Mouse (Mus musculus) hindbrain, embryonic 15.5 days (tissue): Measurements from ENCODE around the gene Slc2a1. TPM values are rescaled to one million over a fixed set of nuclear protein-coding genes. Genes with fewer than 3 reads are reported as not detected.
A peak's percentile ranks its signal among the peaks of the same experiment; 100 is the strongest.

Experiments used
- ATAC-seq: fragments of 200-750 bp; cut with Nextera tagmentation; 2 replicates; pipeline ENCODE4 v1.8.0; 2017; ENCODE audit warnings: low read depth, moderate number of reproducible peaks, moderate TSS enrichment; ENCODE audit not compliant: low FRiP score
- H3K27ac ChIP-seq: fragments of 300-500 bp; sonication (generic); replicated peaks from 2 replicates; pipeline ENCODE4 v1.5.1; 2015; ENCODE audit warnings: mild to moderate bottlenecking, inconsistent platforms
- H3K27me3 ChIP-seq: fragments of 300-500 bp; sonication (generic); 2 replicates; pipeline ENCODE4 v1.6.1; 2015; ENCODE audit warnings: control low read depth, inconsistent platforms
- H3K36me3 ChIP-seq: fragments of 300-500 bp; sonication (generic); 2 replicates; pipeline ENCODE4 v1.6.1; 2015; ENCODE audit warnings: control low read depth, inconsistent platforms
- H3K4me1 ChIP-seq: fragments of 300-500 bp; sonication (generic); replicated peaks from 2 replicates; pipeline ENCODE4 v1.6.1; 2015; ENCODE audit warnings: control low read depth, inconsistent platforms
- H3K4me2 ChIP-seq: fragments of 300-500 bp; sonication (generic); 2 replicates; pipeline ENCODE4 v1.6.1; 2015; ENCODE audit warnings: moderate library complexity, mild to moderate bottlenecking, inconsistent platforms
- H3K4me3 ChIP-seq: fragments of 300-500 bp; sonication (generic); 2 replicates; pipeline ENCODE4 v1.5.1; 2015; ENCODE audit warnings: mild to moderate bottlenecking, inconsistent platforms
- H3K9ac ChIP-seq: fragments of 300-500 bp; sonication (generic); 2 replicates; pipeline ENCODE4 v1.6.1; 2015; ENCODE audit warnings: inconsistent platforms
- H3K9me3 ChIP-seq: fragments of 300-500 bp; sonication (generic); 2 replicates; pipeline ENCODE4 v1.6.1; 2016; ENCODE audit warnings: control low read depth, inconsistent platforms
- WGBS: fragments of 180-500 bp; shearing (Covaris S2); methylation state at CpG from one replicate; pipeline ENCODE4 v1.1.7; 2015; 5-methylcytosine and 5-hydroxymethylcytosine counted together
- polyA plus RNA-seq: library from polyadenylated mRNA; unstranded; fragments of >200 nt; fragmentation: Nextera tagmentation; extraction: Ambion mirVana; gene quantifications from 2 replicates; pipeline ENCODE4 v1.2.1, GENCODE M21; 2015

The Slc2a1 gene
- 89.6 and 90.3 TPM in 2 replicates for polyA plus RNA-seq

- H3K36me3 ChIP-seq: no peaks in the 10 kb centered on the region
- under 1% methylated on average over 85 of the region's 88 CpGs for WGBS
- H3K4me3 ChIP-seq: peak within 1 kb of the TSS; percentile 92
- H3K4me1 ChIP-seq: peaks cover 46% of the 10 kb centered on the region
- H3K4me2 ChIP-seq: peak within 1 kb of the TSS; percentile 84
- peak; percentile 91 for ATAC-seq
- no peaks in the 10 kb centered on the region for H3K27me3 ChIP-seq
- no peaks in the 10 kb centered on the region for H3K9me3 ChIP-seq
- H3K9ac ChIP-seq: peak within 1 kb of the TSS; percentile 80
- H3K27ac ChIP-seq: peak within 1 kb of the TSS; percentile 92
These were observed at the start of gene Slc2a1 for GRCm38 (mm10) chr4:119108495-119109408. TSS of gene Slc2a1 (plus strand) at chr4:119108711.

DNA sequence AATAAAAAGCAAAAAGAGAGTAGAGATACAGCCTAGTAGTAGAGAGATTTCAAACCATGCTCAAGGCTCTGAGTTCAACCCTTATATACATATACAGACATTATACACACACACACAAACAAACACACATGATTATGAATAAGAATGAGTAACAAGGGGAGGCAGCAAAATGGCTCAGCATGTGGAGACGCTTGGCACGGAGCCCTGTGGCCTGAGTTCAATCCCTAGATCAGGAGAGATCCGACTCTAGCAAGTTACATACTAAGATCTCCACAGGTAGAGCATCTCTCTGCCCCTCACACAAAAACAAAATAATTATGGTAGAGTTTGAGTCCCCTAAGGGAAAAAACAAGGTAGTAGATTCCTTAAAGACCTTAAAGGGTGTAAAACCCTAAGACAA lies 41.7 kb upstream of the Slc2a1 start:
- no peak overlapping the region for H3K4me2 ChIP-seq
- 82% methylated on average over 3 of the region's 3 CpGs for WGBS
- H3K27me3 ChIP-seq: no peaks in the 10 kb centered on the region; the same call in 1 of the 2 replicates
- no peaks in the 10 kb centered on the region for H3K9me3 ChIP-seq
- no peaks in the 10 kb centered on the region for H3K36me3 ChIP-seq
- H3K27ac ChIP-seq: no peak overlapping the region
- H3K4me1 ChIP-seq: peaks cover 12% of the 10 kb centered on the region
- ATAC-seq: no peak
- no peak overlapping the region for H3K9ac ChIP-seq
- no peak overlapping the region for H3K4me3 ChIP-seq

DNA sequence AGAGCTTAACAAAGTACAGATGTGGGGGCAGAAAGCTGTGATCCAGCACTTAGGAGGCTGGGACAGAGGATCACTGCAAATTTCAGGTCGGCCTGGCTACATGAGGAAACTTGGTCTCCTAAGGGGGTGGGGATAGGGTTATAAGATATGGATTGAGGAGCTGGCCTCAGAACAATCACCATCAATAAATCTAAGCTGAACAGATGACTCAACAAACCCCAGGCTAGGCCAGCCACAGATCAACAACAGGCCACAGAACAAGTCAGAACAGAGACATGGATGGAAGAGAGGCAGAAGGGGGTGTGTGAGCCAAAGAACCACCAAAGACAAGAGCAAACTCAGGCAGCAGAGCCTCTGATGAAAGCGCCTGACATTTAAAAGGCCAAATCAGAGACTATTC lies 41.3 kb upstream of the Slc2a1 start:
- WGBS: 76% methylated on average over 2 of the region's 2 CpGs
- H3K4me2 ChIP-seq: no peak overlapping the region
- H3K27ac ChIP-seq: no peak overlapping the region
- no peak overlapping the region for H3K9ac ChIP-seq
- H3K27me3 ChIP-seq: peaks cover 3% of the 10 kb centered on the region
- peaks cover 14% of the 10 kb centered on the region for H3K4me1 ChIP-seq
- H3K4me3 ChIP-seq: no peak overlapping the region
- no peak for ATAC-seq
- H3K36me3 ChIP-seq: no peaks in the 10 kb centered on the region
- no peaks in the 10 kb centered on the region for H3K9me3 ChIP-seq

- no peaks in the 10 kb centered on the region for H3K9me3 ChIP-seq
- no peak overlapping the region for H3K9ac ChIP-seq
- H3K4me2 ChIP-seq: no peak overlapping the region
- no peaks in the 10 kb centered on the region for H3K36me3 ChIP-seq
- WGBS: 69% methylated on average over 6 of the region's 6 CpGs
- H3K4me1 ChIP-seq: peaks cover 25% of the 10 kb centered on the region
- ATAC-seq: no peak
- H3K27me3 ChIP-seq: peaks cover 13% of the 10 kb centered on the region
- no peak overlapping the region for H3K4me3 ChIP-seq
- H3K27ac ChIP-seq: no peak overlapping the region
These were observed 39.6 kb upstream of the Slc2a1 start for GRCm38 (mm10) chr4:119068918-119069317.

DNA sequence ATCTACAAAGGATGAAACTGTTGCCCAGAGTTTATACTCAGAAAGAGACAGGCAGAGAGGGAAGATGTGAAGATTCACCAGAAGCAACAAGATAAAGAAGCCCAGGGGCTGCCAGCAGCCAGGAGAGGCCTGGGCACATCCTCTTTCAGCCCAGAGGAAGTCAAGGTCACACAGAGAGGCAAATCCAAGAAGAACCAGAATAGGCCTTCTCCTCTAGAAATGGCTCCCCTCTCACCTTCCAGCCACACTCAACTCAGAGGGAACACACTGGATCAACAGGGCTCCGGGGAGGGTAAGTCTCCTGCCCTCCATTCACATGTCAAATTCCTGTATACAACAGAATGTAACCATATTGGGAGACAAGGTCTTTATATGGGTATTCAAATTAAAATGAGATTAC lies 38.3 kb upstream of the Slc2a1 start:
- Histone ChIP-seq H3K4me2 (no peak overlapping the region), H3K36me3 (no peaks in the 10 kb centered on the region), H3K4me1 (peaks cover 25% of the 10 kb centered on the region), H3K4me3 (no peak overlapping the region), H3K27ac (no peak overlapping the region), H3K9ac (no peak overlapping the region), H3K27me3 (peaks cover 13% of the 10 kb centered on the region), H3K9me3 (no peaks in the 10 kb centered on the region)
- WGBS: 19% methylated on average over 1 of the region's 1 CpGs
- ATAC-seq: no peak

DNA sequence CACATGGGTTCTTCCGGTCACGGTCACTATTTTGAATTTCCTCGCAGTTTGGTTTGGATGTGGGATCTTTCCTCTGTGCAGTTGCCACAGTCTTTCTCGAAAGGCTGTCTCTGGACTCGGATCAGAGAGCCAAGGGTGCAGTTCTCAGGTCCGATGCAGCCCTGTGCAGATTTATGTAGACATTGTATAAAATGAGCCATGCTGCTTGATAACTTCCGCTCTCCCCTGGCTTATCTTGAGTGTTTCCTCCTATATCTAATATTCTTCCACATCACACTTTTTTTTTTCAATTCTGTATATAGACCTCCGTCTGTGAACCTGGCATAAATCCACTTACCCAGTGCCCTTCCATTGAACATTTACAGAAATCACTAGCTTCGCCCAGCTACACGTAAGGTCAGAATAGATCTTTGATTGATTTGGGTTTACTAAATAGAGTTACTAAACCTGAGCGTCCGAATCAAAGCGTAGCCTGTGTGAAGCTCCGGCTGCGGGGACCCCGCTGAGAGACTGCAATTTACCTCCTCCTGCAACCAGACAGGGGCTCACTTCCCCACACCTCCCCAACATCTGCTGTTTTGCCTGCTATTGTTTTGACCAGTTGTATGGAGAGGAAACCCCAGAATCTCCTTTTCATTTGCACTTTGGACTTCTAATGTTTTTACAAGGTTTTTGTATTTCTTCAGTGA lies 37.4 kb upstream of the Slc2a1 start:
- H3K27ac ChIP-seq: no peak overlapping the region
- H3K9ac ChIP-seq: no peak overlapping the region
- 20% methylated on average over 16 of the region's 16 CpGs for WGBS
- no peak for ATAC-seq
- H3K4me2 ChIP-seq: peak overlapping the region; percentile 25
- peaks cover 25% of the 10 kb centered on the region for H3K4me1 ChIP-seq
- peaks cover 13% of the 10 kb centered on the region for H3K27me3 ChIP-seq
- H3K4me3 ChIP-seq: no peak overlapping the region
- H3K9me3 ChIP-seq: no peaks in the 10 kb centered on the region
- no peaks in the 10 kb centered on the region for H3K36me3 ChIP-seq

DNA sequence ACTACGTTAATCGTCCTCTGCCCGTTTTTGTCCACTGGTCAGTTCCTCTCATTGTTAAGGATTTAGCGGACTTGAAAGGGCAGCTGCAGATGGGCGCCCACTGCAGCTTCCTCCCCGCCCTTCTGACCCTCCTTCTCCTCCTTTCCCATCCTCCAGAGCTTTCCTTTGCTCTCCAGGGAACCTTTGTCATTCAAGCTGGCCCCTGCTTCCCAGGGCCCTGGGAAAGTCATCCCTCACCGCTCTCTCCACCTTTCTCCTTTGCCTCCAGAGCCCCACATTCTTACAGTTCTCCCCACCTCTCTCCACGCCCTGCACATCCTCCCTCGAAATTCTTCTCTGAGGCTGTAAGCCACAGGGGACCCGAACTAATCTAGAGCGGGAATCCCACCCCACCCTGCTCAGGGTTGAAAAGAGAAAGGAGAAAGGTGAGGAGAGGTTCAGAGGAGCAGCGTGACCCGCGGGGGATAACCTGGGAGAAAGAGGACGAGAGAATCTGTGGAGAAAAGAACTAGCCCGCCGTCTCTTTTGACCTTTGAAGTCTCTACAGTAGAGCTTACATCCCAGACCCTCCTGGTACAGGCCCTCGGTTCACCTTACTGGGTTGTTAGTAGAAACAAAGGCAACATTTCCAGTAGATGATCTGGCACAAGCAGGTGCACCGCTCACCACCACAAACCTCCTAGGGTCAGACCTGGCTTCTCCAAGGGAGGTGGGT lies 36.7 kb upstream of the Slc2a1 start:
- 10% methylated on average over 19 of the region's 19 CpGs for WGBS
- Histone ChIP-seq H3K9ac (no peak overlapping the region), H3K9me3 (no peaks in the 10 kb centered on the region), H3K27me3 (peaks cover 13% of the 10 kb centered on the region), H3K4me3 (no peak overlapping the region), H3K4me2 (peak overlapping the region; percentile 25; the same call in 1 of the 2 replicates), H3K4me1 (peaks cover 25% of the 10 kb centered on the region), H3K36me3 (no peaks in the 10 kb centered on the region), H3K27ac (no peak overlapping the region)
- ATAC-seq: no peak

- H3K9me3 ChIP-seq: no peaks in the 10 kb centered on the region
- H3K4me2 ChIP-seq: peak overlapping the region; percentile 51
- peaks cover 28% of the 10 kb centered on the region for H3K4me1 ChIP-seq
- no peak overlapping the region for H3K27ac ChIP-seq
- no peak overlapping the region for H3K9ac ChIP-seq
- peaks cover 13% of the 10 kb centered on the region for H3K27me3 ChIP-seq
- 20% methylated on average over 19 of the region's 19 CpGs for WGBS
- peak overlapping the region; percentile 21 for H3K4me3 ChIP-seq
- H3K36me3 ChIP-seq: no peaks in the 10 kb centered on the region
- ATAC-seq: no peak
These were observed 36.1 kb upstream of the Slc2a1 start for GRCm38 (mm10) chr4:119072363-119072940.

DNA sequence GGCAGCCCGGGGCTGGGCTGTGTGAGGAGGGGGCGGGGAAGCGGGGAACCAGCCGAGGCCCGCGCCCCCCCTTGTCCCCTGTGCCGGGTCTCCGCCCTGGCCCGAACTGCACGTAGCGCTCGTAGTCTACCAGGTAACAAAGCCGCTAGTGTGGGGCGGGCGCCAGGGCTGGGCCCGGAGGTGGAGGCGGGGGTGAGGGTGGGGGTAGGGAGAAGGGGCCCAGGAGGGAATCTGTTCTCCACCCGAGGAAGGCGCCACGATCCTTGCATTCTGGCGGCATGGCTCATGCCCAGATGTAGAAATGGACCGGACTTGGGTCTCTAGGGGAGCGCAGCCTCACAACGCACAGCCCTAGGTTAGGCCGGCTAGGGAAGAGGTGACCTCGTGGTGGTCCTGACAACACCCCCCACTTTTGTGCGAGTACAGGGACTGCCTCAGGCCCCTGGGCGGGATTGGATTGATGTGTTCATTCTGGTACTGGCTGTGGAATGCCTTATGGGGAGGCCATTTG lies 35.5 kb upstream of the Slc2a1 start:
- Histone ChIP-seq H3K36me3 (no peaks in the 10 kb centered on the region), H3K9ac (no peak overlapping the region), H3K27me3 (peaks cover 13% of the 10 kb centered on the region), H3K27ac (no peak overlapping the region), H3K4me1 (peaks cover 28% of the 10 kb centered on the region), H3K4me3 (peak overlapping the region; percentile 21), H3K9me3 (no peaks in the 10 kb centered on the region), H3K4me2 (peak overlapping the region; percentile 51)
- peak; percentile 32; the same call in 1 of the 2 replicates for ATAC-seq
- WGBS: 9% methylated on average over 26 of the region's 28 CpGs

DNA sequence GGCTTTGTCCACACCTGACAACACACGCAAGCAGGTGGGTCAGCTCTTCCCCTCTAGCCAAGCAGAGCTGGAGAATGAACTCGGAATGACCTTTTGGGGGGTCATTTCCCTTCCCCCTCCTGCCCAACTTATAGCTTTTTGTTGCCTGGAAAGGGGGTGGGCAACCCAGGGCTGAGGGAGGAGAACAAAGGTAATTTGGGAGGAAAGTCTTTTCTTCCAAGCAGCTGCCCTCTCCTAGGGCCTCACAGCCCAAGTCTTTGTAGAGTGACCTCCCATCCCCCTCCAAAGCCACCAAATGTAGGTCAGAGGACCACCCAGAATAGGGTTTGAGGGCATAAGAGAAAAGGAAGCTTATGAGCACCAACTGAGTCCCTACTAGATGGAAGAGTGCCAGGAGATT lies 34.9 kb upstream of the Slc2a1 start:
- no peak for ATAC-seq
- no peaks in the 10 kb centered on the region for H3K36me3 ChIP-seq
- no peak overlapping the region for H3K27ac ChIP-seq
- peaks cover 28% of the 10 kb centered on the region for H3K4me1 ChIP-seq
- H3K4me2 ChIP-seq: no peak overlapping the region
- H3K27me3 ChIP-seq: peaks cover 13% of the 10 kb centered on the region
- H3K9ac ChIP-seq: no peak overlapping the region
- H3K9me3 ChIP-seq: no peaks in the 10 kb centered on the region
- WGBS: 28% methylated on average over 2 of the region's 2 CpGs
- H3K4me3 ChIP-seq: no peak overlapping the region

GRCm38 (mm10) chr4:119074596-119074995 lies 33.9 kb upstream of the Slc2a1 start:
- Histone ChIP-seq H3K27me3 (peaks cover 13% of the 10 kb centered on the region), H3K9me3 (no peaks in the 10 kb centered on the region), H3K9ac (no peak overlapping the region), H3K4me3 (no peak overlapping the region), H3K4me1 (peaks cover 28% of the 10 kb centered on the region), H3K4me2 (no peak overlapping the region), H3K36me3 (no peaks in the 10 kb centered on the region), H3K27ac (no peak overlapping the region)
- no peak for ATAC-seq
- WGBS: 15% methylated on average over 6 of the region's 6 CpGs
